Mouse (Mus musculus): Measurements from ENCODE around the gene Kifc1. TPM values are rescaled to one million over a fixed set of nuclear protein-coding genes. Genes with fewer than 3 reads are reported as not detected.
A peak's percentile ranks its signal among the peaks of the same experiment; 100 is the strongest.
"Not testable (repeated sequence)": the region's sequence is repeated elsewhere in the genome, so short reads cannot be mapped to it uniquely, and the experiment has no call there.

Gene Kifc1
- polyA plus RNA-seq, 1 experiment from 2014 or later, result 7.3 TPM

- Histone ChIP-seq H3K4me1 (no peaks in the 10 kb centered on the region), H3K27me3 (no peaks in the 10 kb centered on the region), H3K9ac (no peak overlapping the region), H3K4me2 (no peak overlapping the region), H3K27ac (no peak overlapping the region), H3K4me3 (no peak overlapping the region), H3K36me3 (no peaks in the 10 kb centered on the region), H3K9me3 (no peaks in the 10 kb centered on the region)
- no peak for ATAC-seq (ENCODE audit: insufficient number of reproducible peaks, insufficient read depth, low FRiP score, low TSS enrichment, low read depth)
- 42% methylated on average over 6 of the region's 6 CpGs for WGBS
These were observed 6.8 kb upstream of the Kifc1 start for GRCm38 (mm10) chr17:33897114-33897794.

GRCm38 (mm10) chr17:33893011-33893410 lies 2.5 kb upstream of the Kifc1 start:
- ATAC-seq (ENCODE audit: insufficient number of reproducible peaks, insufficient read depth, low FRiP score, low TSS enrichment, low read depth); H3K36me3 ChIP-seq; H3K9ac ChIP-seq; H3K4me3 ChIP-seq; H3K4me2 ChIP-seq; H3K27me3 ChIP-seq; H3K27ac ChIP-seq; H3K9me3 ChIP-seq: not testable (repeated sequence)
- WGBS, result 78% methylated on average over 4 of the region's 4 CpGs
- H3K4me1 ChIP-seq, result peaks cover 10% of the 10 kb centered on the region; the same call in 1 of the 2 replicates

- WGBS, result 19% methylated on average over 7 of the region's 7 CpGs
- Histone ChIP-seq H3K9me3 (no peaks in the 10 kb centered on the region), H3K9ac (no peak overlapping the region), H3K36me3 (no peaks in the 10 kb centered on the region), H3K4me1 (peaks cover 14% of the 10 kb centered on the region), H3K27ac (no peak overlapping the region), H3K27me3 (no peaks in the 10 kb centered on the region), H3K4me3 (no peak overlapping the region), H3K4me2 (no peak overlapping the region)
- no peak for ATAC-seq (ENCODE audit: insufficient number of reproducible peaks, insufficient read depth, low FRiP score, low TSS enrichment, low read depth)
These were observed 2.0 kb upstream of the Kifc1 start for GRCm38 (mm10) chr17:33892429-33892828.

- H3K4me1 ChIP-seq, result peaks cover 14% of the 10 kb centered on the region
- 63% methylated on average over 6 of the region's 6 CpGs for WGBS
- not testable (repeated sequence) for ATAC-seq (ENCODE audit: insufficient number of reproducible peaks, insufficient read depth, low FRiP score, low TSS enrichment, low read depth); H3K4me2 ChIP-seq; H3K27me3 ChIP-seq; H3K9me3 ChIP-seq; H3K9ac ChIP-seq; H3K27ac ChIP-seq; H3K36me3 ChIP-seq; H3K4me3 ChIP-seq
These were observed 1.4 kb upstream of the Kifc1 start for GRCm38 (mm10) chr17:33891892-33892291.

GRCm38 (mm10) chr17:33891357-33891756 lies 896 bp upstream of the Kifc1 start:
- WGBS, result 54% methylated on average over 2 of the region's 2 CpGs
- Histone ChIP-seq H3K9me3 (no peaks in the 10 kb centered on the region), H3K4me3 (no peak overlapping the region), H3K27me3 (no peaks in the 10 kb centered on the region), H3K4me2 (no peak overlapping the region), H3K4me1 (peaks cover 14% of the 10 kb centered on the region), H3K9ac (no peak overlapping the region), H3K36me3 (peaks cover under 1% of the 10 kb centered on the region), H3K27ac (no peak overlapping the region)
- ATAC-seq (ENCODE audit: insufficient number of reproducible peaks, insufficient read depth, low FRiP score, low TSS enrichment, low read depth), result no peak

GRCm38 (mm10) chr17:33889941-33890532 lies 424 bp downstream of the Kifc1 start:
- Histone ChIP-seq H3K27ac (peak overlapping the region; percentile 51; the same call in 1 of the 2 replicates), H3K4me2 (peak overlapping the region; percentile 65), H3K9ac (peak overlapping the region; percentile 76), H3K4me1 (peaks cover 14% of the 10 kb centered on the region), H3K4me3 (peak overlapping the region; percentile 62)
- under 1% methylated on average over 41 of the region's 44 CpGs for WGBS
- not testable (repeated sequence) for ATAC-seq (ENCODE audit: insufficient number of reproducible peaks, insufficient read depth, low FRiP score, low TSS enrichment, low read depth); H3K9me3 ChIP-seq; H3K27me3 ChIP-seq; H3K36me3 ChIP-seq

- not testable (repeated sequence) for H3K9me3 ChIP-seq; ATAC-seq (ENCODE audit: insufficient number of reproducible peaks, insufficient read depth, low FRiP score, low TSS enrichment, low read depth); H3K27ac ChIP-seq; H3K27me3 ChIP-seq
- Histone ChIP-seq H3K4me3 (peak overlapping the region; percentile 62; the same call in 1 of the 2 replicates), H3K4me2 (peak overlapping the region; percentile 65), H3K4me1 (peaks cover 14% of the 10 kb centered on the region), H3K9ac (0 out of 2 replicates have a peak overlapping the region, but pooled peaks have one; percentile 27), H3K36me3 (peaks cover 21% of the 10 kb centered on the region)
These were observed 2.2 kb downstream of the Kifc1 start for GRCm38 (mm10) chr17:33888230-33888629.

- not testable (repeated sequence) for H3K9me3 ChIP-seq; ATAC-seq (ENCODE audit: insufficient number of reproducible peaks, insufficient read depth, low FRiP score, low TSS enrichment, low read depth); H3K4me3 ChIP-seq; H3K27ac ChIP-seq; H3K27me3 ChIP-seq
- 70% methylated on average over 2 of the region's 2 CpGs for WGBS
- Histone ChIP-seq H3K4me1 (peaks cover 14% of the 10 kb centered on the region), H3K4me2 (peak overlapping the region; percentile 65), H3K9ac (0 out of 2 replicates have a peak overlapping the region, but pooled peaks have one; percentile 32), H3K36me3 (peaks cover 25% of the 10 kb centered on the region)
These were observed 2.7 kb downstream of the Kifc1 start for GRCm38 (mm10) chr17:33887802-33888201.

- not testable (repeated sequence) for ATAC-seq (ENCODE audit: insufficient number of reproducible peaks, insufficient read depth, low FRiP score, low TSS enrichment, low read depth); H3K27ac ChIP-seq; H3K9me3 ChIP-seq; H3K9ac ChIP-seq; H3K4me2 ChIP-seq; H3K4me3 ChIP-seq; H3K27me3 ChIP-seq
- WGBS, result 93% methylated on average over 10 of the region's 11 CpGs
- Histone ChIP-seq H3K36me3 (peaks cover 50% of the 10 kb centered on the region), H3K4me1 (peaks cover 13% of the 10 kb centered on the region)
These were observed 6.1 kb downstream of the Kifc1 start for GRCm38 (mm10) chr17:33884320-33884719.

- H3K9me3 ChIP-seq; H3K27me3 ChIP-seq; ATAC-seq (ENCODE audit: insufficient number of reproducible peaks, insufficient read depth, low FRiP score, low TSS enrichment, low read depth); H3K4me2 ChIP-seq; H3K27ac ChIP-seq; H3K4me1 ChIP-seq; H3K4me3 ChIP-seq; H3K9ac ChIP-seq: not testable (repeated sequence)
- peaks cover 45% of the 10 kb centered on the region for H3K36me3 ChIP-seq
- WGBS, result 78% methylated on average over 5 of the region's 5 CpGs
These were observed 14.7 kb downstream of the Kifc1 start for GRCm38 (mm10) chr17:33875797-33876196.

- Histone ChIP-seq H3K4me2 (no peak overlapping the region), H3K27me3 (no peaks in the 10 kb centered on the region), H3K27ac (no peak overlapping the region), H3K4me3 (no peak overlapping the region), H3K4me1 (no peaks in the 10 kb centered on the region), H3K36me3 (peaks cover 35% of the 10 kb centered on the region), H3K9me3 (no peaks in the 10 kb centered on the region), H3K9ac (no peak overlapping the region)
- 90% methylated on average over 11 of the region's 11 CpGs for WGBS
- ATAC-seq (ENCODE audit: insufficient number of reproducible peaks, insufficient read depth, low FRiP score, low TSS enrichment, low read depth), result no peak
These were observed 16.1 kb downstream of the Kifc1 start for GRCm38 (mm10) chr17:33874411-33874810.

GRCm38 (mm10) chr17:33873537-33873936 lies 16.9 kb downstream of the Kifc1 start, which contains the start of gene Gm7029:
Gene Gm7029 (plus strand): TSS chr17:33873837.
- 86% methylated on average over 3 of the region's 12 CpGs for WGBS
- H3K9ac ChIP-seq; H3K4me1 ChIP-seq; H3K4me3 ChIP-seq; ATAC-seq (ENCODE audit: insufficient number of reproducible peaks, insufficient read depth, low FRiP score, low TSS enrichment, low read depth); H3K27me3 ChIP-seq; H3K4me2 ChIP-seq; H3K9me3 ChIP-seq; H3K27ac ChIP-seq: not testable (repeated sequence)
- H3K36me3 ChIP-seq, result peaks cover 28% of the 10 kb centered on the region
